Comparison of ENCODE assay signal across 28 mouse cellular contexts in genomic region chr17:30897075-30897474, GRCm38 (mm10). TPM values are rescaled to one million over a fixed set of nuclear protein-coding genes. Genes with fewer than 3 reads are reported as not detected.
DNase-seq lines count a peak whose midpoint lies in the region; ATAC-seq lines count a peak whose summit lies in the region.
"Had no signal": no experiment of that assay in that cellular context is flagged by ENCODE, and none has a peak within 500 bp of the region (broad histone marks: within the 10 kb centered on the region; RNA-seq: fewer than 3 reads in every experiment).

No protein-coding gene starts in this region.

- DNase-seq in ES-CJ7 (ENCODE audit: low read depth, low spot score) (peak; percentile 50), ZHBTc4 (ENCODE audit: low read depth, low spot score) (peak; percentile 79)
- peak; percentile 42 for DNase-seq in retina, embryonic 14.5 days (ENCODE audit: low spot score)
- DNase-seq in left cerebral cortex, adult 8-10 months (ENCODE audit: low spot score in 2 of 2): no peak
- no peak for DNase-seq in cerebellum, postnatal 14 days
- DNase-seq: adrenal gland, adult 2 months; adrenal gland, postnatal 14 days; B cell, adult 2 months; cerebellum, adult 11-12 months; cerebellum, adult 8-10 months; cerebellum, postnatal 10 days; gastrocnemius, postnatal 10 days; gastrocnemius, postnatal 36 days; heart, adult 2 months; heart, postnatal 14 days had no signal

- H3K4me1 ChIP-seq in liver, embryonic 12.5 days: peaks cover 9% of the 10 kb centered on the region

- no peaks in the 10 kb centered on the region for H3K9me3 ChIP-seq in liver, embryonic 12.5 days (replicated peaks)
- H3K9me3 ChIP-seq: forebrain, embryonic 13.5 days; heart, embryonic 10.5 days; hindbrain, embryonic 12.5 days; hindbrain, embryonic 15.5 days had no signal

- 13% methylated on average over 2 of the region's 2 CpGs for WGBS in liver, embryonic 12.5 days (ENCODE audit: insufficient replicate concordance)

- H3K27ac ChIP-seq in liver, embryonic 12.5 days: no peak overlapping the region
- H3K27ac ChIP-seq: forebrain, embryonic 10.5 days; forebrain, embryonic 13.5 days; heart, adult 2 months; heart, embryonic 10.5 days; heart, embryonic 13.5 days; hindbrain, embryonic 12.5 days; hindbrain, embryonic 15.5 days had no signal

- no peak for ATAC-seq in liver, embryonic 12.5 days
- ATAC-seq: forebrain, embryonic 13.5 days; forebrain, embryonic 16.5 days had no signal

- peaks cover 36% of the 10 kb centered on the region for H3K27me3 ChIP-seq in liver, embryonic 12.5 days (replicated peaks)

- H3K4me3 ChIP-seq in liver, embryonic 12.5 days: no peak overlapping the region
- H3K4me3 ChIP-seq: forebrain, embryonic 10.5 days; forebrain, embryonic 13.5 days; heart, adult 2 months; heart, embryonic 10.5 days; heart, embryonic 13.5 days; hindbrain, embryonic 12.5 days; hindbrain, embryonic 15.5 days had no signal

- no peak overlapping the region for H3K9ac ChIP-seq in liver, embryonic 12.5 days
- H3K9ac ChIP-seq: forebrain, embryonic 13.5 days; heart, embryonic 13.5 days; hindbrain, embryonic 12.5 days; hindbrain, embryonic 15.5 days had no signal

- H3K4me2 ChIP-seq in liver, embryonic 12.5 days: no peak overlapping the region
- H3K4me2 ChIP-seq: forebrain, embryonic 13.5 days; heart, embryonic 13.5 days; hindbrain, embryonic 12.5 days; hindbrain, embryonic 15.5 days had no signal

- no peaks in the 10 kb centered on the region for H3K36me3 ChIP-seq in liver, embryonic 12.5 days
- H3K36me3 ChIP-seq: forebrain, embryonic 10.5 days; heart, embryonic 10.5 days; heart, embryonic 13.5 days; hindbrain, embryonic 12.5 days; hindbrain, embryonic 15.5 days had no signal

RNA-seq across cellular contexts. Expression of gene Glp1r, which starts 4.5 kb away (rescaled TPM):
- polyA plus RNA-seq in liver, embryonic 12.5 days (2016; fragmentation: Nextera tagmentation; extraction: Ambion mirVana): 0.06 TPM in 1 of 2 replicates, not detected in the other
- total RNA-seq in left cerebral cortex, adult 8-10 months (2022): 1 to 10 TPM in 3 of 4 experiments, under 1 TPM in 1; 0.94 to 3.1 (median 2.4) TPM
- total RNA-seq: gastrocnemius, adult 18-20 months; gastrocnemius, postnatal 36 days; granulocyte monocyte progenitor cell, adult 5-6 weeks; hematopoietic stem cell, adult 5-6 weeks had no signal
- polyA plus RNA-seq: forebrain, embryonic 10.5 days; hindbrain, embryonic 12.5 days had no signal

RNA-seq across cellular contexts. Expression of gene Umodl1, which starts 57.4 kb away (rescaled TPM):
- not detected in 2 replicates for polyA plus RNA-seq in liver, embryonic 12.5 days (2016; fragmentation: Nextera tagmentation; extraction: Ambion mirVana)
- total RNA-seq in left cerebral cortex, adult 8-10 months (2022): under 1 TPM; 0.20 to 0.57 (median 0.32) TPM
- total RNA-seq: gastrocnemius, adult 18-20 months; gastrocnemius, postnatal 36 days; granulocyte monocyte progenitor cell, adult 5-6 weeks; heart, adult 2 months; heart, postnatal 14 days; hematopoietic stem cell, adult 5-6 weeks; MEL had no signal
- polyA plus RNA-seq: forebrain, embryonic 10.5 days; forebrain, embryonic 13.5 days; heart, adult 2 months; hindbrain, embryonic 15.5 days; intestine, embryonic 14.5 days had no signal

Comparison
In these comparisons a context has a peak if more than half of its experiments do, and no peak if none do; other contexts are left out.
1. DNase-seq: peak in ES-CJ7 (single experiment), ZHBTc4 (single experiment) and retina, embryonic 14.5 days (single experiment); none in left cerebral cortex, adult 8-10 months (0 of 2) and cerebellum, postnatal 14 days (0 of 2).